Mouse (Mus musculus): ENCODE measurements around the gene Gm27029. TPM values are rescaled to one million over a fixed set of nuclear protein-coding genes. Genes with fewer than 3 reads are reported as not detected.
"Not testable (repeated sequence)": the region's sequence is repeated elsewhere in the genome, so short reads cannot be mapped to it uniquely, and the experiment has no call there.

The Gm27029 gene
- polyA plus RNA-seq, 1 experiment, result 3.1 TPM

- Histone ChIP-seq H3K27me3 (ENCODE audit: control insufficient read depth, insufficient read depth, low read length) (no peaks in the 10 kb centered on the region), H3K27ac (ENCODE audit: insufficient read depth, low read length) (peak overlapping the region; percentile 55; the same call in 1 of the 2 replicates), H3K4me3 (replicated peaks; ENCODE audit: insufficient read depth, low read depth, low read length) (peak overlapping the region; percentile 90), H3K4me1 (ENCODE audit: control insufficient read depth, insufficient read depth, low read length) (no peaks in the 10 kb centered on the region)
- no peak for DNase-seq
- TF ChIP-seq CTCF (IDR thresholded peaks at IDR 0.05; ENCODE audit: borderline replicate concordance, insufficient read depth, low read depth, low read length), result no peak
- TF ChIP-seq POLR2A (IDR thresholded peaks at IDR 0.05; ENCODE audit: borderline replicate concordance, insufficient read depth, low read length), result no peak
- WGBS, result 1% methylated on average over 11 of the region's 11 CpGs
Measured at GRCm38 (mm10) chr11:101416433-101417100, 8.0 kb downstream of the Gm27029 start.

GRCm38 (mm10) chr11:101415306-101415705 lies 9.3 kb downstream of the Gm27029 start:
- Histone ChIP-seq H3K4me1 (ENCODE audit: control insufficient read depth, insufficient read depth, low read length) (no peaks in the 10 kb centered on the region), H3K27me3 (ENCODE audit: control insufficient read depth, insufficient read depth, low read length) (no peaks in the 10 kb centered on the region), H3K27ac (ENCODE audit: insufficient read depth, low read length) (no peak overlapping the region), H3K4me3 (replicated peaks; ENCODE audit: insufficient read depth, low read depth, low read length) (no peak overlapping the region)
- no peak for DNase-seq
- WGBS, result 72% methylated on average over 2 of the region's 2 CpGs
- TF ChIP-seq POLR2A (IDR thresholded peaks at IDR 0.05; ENCODE audit: borderline replicate concordance, insufficient read depth, low read length), result no peak
- TF ChIP-seq CTCF (IDR thresholded peaks at IDR 0.05; ENCODE audit: borderline replicate concordance, insufficient read depth, low read depth, low read length), result no peak

- Histone ChIP-seq H3K27ac (ENCODE audit: insufficient read depth, low read length) (no peak overlapping the region), H3K27me3 (ENCODE audit: control insufficient read depth, insufficient read depth, low read length) (no peaks in the 10 kb centered on the region), H3K4me3 (replicated peaks; ENCODE audit: insufficient read depth, low read depth, low read length) (no peak overlapping the region), H3K4me1 (ENCODE audit: control insufficient read depth, insufficient read depth, low read length) (no peaks in the 10 kb centered on the region)
- 4% methylated on average over 8 of the region's 8 CpGs for WGBS
- peak; percentile 60 for DNase-seq
- TF ChIP-seq POLR2A (IDR thresholded peaks at IDR 0.05; ENCODE audit: borderline replicate concordance, insufficient read depth, low read length) (no peak), CTCF (IDR thresholded peaks at IDR 0.05; ENCODE audit: borderline replicate concordance, insufficient read depth, low read depth, low read length) (peak; percentile 77)
Measured at GRCm38 (mm10) chr11:101395110-101395509, 29.5 kb downstream of the Gm27029 start.

DNA sequence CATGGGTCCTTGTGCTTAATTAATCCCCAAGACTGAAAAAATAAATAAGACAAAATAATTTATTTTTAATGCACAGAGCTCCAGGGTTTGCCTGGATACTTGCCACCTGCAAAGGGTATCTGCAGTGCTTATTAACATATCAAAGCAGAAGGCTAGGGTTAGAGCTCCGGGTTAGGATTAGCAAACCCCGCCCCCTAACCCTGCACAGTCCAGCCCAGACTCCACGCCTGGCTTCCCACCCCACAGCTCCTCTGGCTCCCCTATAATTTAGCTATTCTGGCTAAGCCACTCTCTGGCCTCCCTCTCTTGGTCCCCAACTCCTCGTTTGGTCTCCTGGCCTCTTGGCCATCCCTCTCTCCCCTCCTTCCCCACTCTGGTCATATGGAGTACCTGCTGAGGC lies 42.8 kb downstream of the Gm27029 start:
- Histone ChIP-seq H3K4me3 (replicated peaks; ENCODE audit: insufficient read depth, low read depth, low read length) (no peak overlapping the region), H3K27ac (ENCODE audit: insufficient read depth, low read length) (no peak overlapping the region), H3K4me1 (ENCODE audit: control insufficient read depth, insufficient read depth, low read length) (no peaks in the 10 kb centered on the region; the same call in 1 of the 2 replicates), H3K27me3 (ENCODE audit: control insufficient read depth, insufficient read depth, low read length) (no peaks in the 10 kb centered on the region)
- DNase-seq, result no peak
- TF ChIP-seq POLR2A (IDR thresholded peaks at IDR 0.05; ENCODE audit: borderline replicate concordance, insufficient read depth, low read length) (no peak), CTCF (IDR thresholded peaks at IDR 0.05; ENCODE audit: borderline replicate concordance, insufficient read depth, low read depth, low read length) (no peak)
- WGBS, result 11% methylated on average over 4 of the region's 4 CpGs

- no peak overlapping the region for H3K27ac ChIP-seq (ENCODE audit: insufficient read depth, low read length)
- 73% methylated on average over 6 of the region's 6 CpGs for WGBS
- no peak for TF ChIP-seq CTCF (IDR thresholded peaks at IDR 0.05; ENCODE audit: borderline replicate concordance, insufficient read depth, low read depth, low read length)
- no peak for TF ChIP-seq POLR2A (IDR thresholded peaks at IDR 0.05; ENCODE audit: borderline replicate concordance, insufficient read depth, low read length)
- no peak overlapping the region for H3K4me3 ChIP-seq (replicated peaks; ENCODE audit: insufficient read depth, low read depth, low read length)
- no peak for DNase-seq
- H3K27me3 ChIP-seq (ENCODE audit: control insufficient read depth, insufficient read depth, low read length), result no peaks in the 10 kb centered on the region
- no peaks in the 10 kb centered on the region; the same call in 1 of the 2 replicates for H3K4me1 ChIP-seq (ENCODE audit: control insufficient read depth, insufficient read depth, low read length)
Measured at GRCm38 (mm10) chr11:101378926-101379325, 45.7 kb downstream of the Gm27029 start.

DNA sequence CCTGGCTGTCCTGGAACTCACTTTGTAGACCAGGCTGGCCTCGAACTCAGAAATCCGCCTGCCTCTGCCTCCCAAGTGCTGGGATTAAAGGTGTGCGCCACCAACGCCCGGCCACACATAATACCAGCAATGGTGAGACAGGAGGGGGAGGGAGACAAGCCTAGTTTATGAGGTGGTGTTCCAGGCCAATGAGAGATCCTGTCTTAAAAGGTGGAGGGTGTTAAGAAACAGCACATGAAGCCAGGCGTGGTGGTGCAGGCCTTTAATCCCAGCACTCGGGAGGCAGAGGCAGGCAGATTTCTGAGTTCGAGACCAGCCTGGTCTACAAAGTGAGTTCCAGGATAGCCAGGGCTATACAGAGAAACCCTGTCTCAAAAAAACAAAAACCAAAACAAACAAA lies 46.4 kb downstream of the Gm27029 start:
- WGBS, result 90% methylated on average over 8 of the region's 8 CpGs
- H3K27ac ChIP-seq (ENCODE audit: insufficient read depth, low read length); H3K27me3 ChIP-seq (ENCODE audit: control insufficient read depth, insufficient read depth, low read length); H3K4me1 ChIP-seq (ENCODE audit: control insufficient read depth, insufficient read depth, low read length); H3K4me3 ChIP-seq (replicated peaks; ENCODE audit: insufficient read depth, low read depth, low read length); DNase-seq: not testable (repeated sequence)

DNA sequence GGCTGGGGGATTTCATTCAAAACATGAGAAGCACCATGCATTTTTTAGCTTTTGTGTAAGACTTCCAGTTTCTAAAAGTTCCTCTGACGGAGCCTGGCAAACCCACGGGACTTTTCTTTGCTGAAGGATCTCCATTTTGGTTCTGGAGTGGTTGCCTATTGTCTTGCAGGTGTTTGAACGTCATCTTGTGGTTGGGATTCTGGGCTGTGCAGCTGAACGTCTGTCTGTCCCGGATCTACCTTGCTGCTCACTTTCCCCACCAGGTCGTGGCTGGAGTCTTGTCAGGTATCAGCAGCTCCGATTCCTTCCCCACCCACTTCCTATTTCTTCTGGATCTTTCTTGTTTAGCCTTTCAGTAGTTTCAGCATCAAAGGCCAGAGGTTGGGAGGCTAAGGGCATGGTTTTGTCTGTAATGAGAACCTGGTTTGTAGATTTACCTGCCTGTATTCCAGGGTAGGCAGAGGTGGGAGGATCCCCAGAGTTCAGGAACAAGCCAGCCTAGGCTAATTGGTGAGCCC lies 50.1 kb downstream of the Gm27029 start:
- DNase-seq, result no peak
- Histone ChIP-seq H3K4me3 (replicated peaks; ENCODE audit: insufficient read depth, low read depth, low read length) (no peak overlapping the region), H3K27me3 (ENCODE audit: control insufficient read depth, insufficient read depth, low read length) (no peaks in the 10 kb centered on the region), H3K4me1 (ENCODE audit: control insufficient read depth, insufficient read depth, low read length) (no peaks in the 10 kb centered on the region), H3K27ac (ENCODE audit: insufficient read depth, low read length) (no peak overlapping the region)
- TF ChIP-seq POLR2A (IDR thresholded peaks at IDR 0.05; ENCODE audit: borderline replicate concordance, insufficient read depth, low read length) (no peak), CTCF (IDR thresholded peaks at IDR 0.05; ENCODE audit: borderline replicate concordance, insufficient read depth, low read depth, low read length) (no peak)
- 71% methylated on average over 7 of the region's 7 CpGs for WGBS

- no peaks in the 10 kb centered on the region for H3K27me3 ChIP-seq (ENCODE audit: control insufficient read depth, insufficient read depth, low read length)
- no peak overlapping the region for H3K27ac ChIP-seq (ENCODE audit: insufficient read depth, low read length)
- H3K4me3 ChIP-seq (replicated peaks; ENCODE audit: insufficient read depth, low read depth, low read length), result no peak overlapping the region
- 72% methylated on average over 5 of the region's 5 CpGs for WGBS
- no peak for TF ChIP-seq POLR2A (IDR thresholded peaks at IDR 0.05; ENCODE audit: borderline replicate concordance, insufficient read depth, low read length)
- no peak for TF ChIP-seq CTCF (IDR thresholded peaks at IDR 0.05; ENCODE audit: borderline replicate concordance, insufficient read depth, low read depth, low read length)
- no peak for DNase-seq
- H3K4me1 ChIP-seq (ENCODE audit: control insufficient read depth, insufficient read depth, low read length), result no peaks in the 10 kb centered on the region
Measured at GRCm38 (mm10) chr11:101370141-101370540, 54.5 kb downstream of the Gm27029 start.

Data from cerebellum, adult 2 months (tissue).